Mouse (Mus musculus): Measurements from ENCODE around the gene Fkbp3. TPM values are rescaled to one million over a fixed set of nuclear protein-coding genes. Genes with fewer than 3 reads are reported as not detected.

The Fkbp3 gene
- 85.6 TPM for polyA plus RNA-seq (2014; fragmentation: Illumina TruSeq; extraction: RNeasy Lipid Tissue Mini Kit (QIAGEN cat#74804); ENCODE audit: low read depth, low replicate concordance)

DNA sequence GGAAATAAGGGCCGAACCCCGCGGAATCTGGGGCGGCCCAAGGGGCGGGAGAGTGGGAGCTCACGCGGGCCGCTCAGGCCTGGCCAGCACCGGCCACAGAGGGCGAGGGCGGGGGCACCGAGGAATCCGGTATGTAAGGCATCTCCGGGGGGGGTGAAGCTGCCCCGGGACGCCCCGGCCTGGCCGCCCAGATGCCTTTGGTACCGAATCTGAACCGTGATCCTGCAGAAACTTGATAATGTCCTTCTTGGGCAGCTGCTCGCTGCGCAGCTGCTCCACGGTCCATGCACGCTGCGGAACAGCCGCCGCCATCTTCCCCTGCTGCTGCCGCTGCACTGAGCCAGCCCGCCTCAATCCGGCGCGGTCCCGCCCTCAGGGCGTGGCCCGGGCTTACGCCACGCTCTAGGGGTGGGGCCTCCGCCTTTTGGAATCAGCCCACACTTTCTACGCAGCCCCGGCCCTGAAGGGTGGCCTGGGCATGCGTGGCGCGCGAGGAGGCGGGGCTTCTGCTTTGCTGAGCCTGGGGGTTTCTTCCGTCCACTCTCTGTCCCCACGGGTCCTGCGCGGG is at the start of gene Fkbp3:
TSS of gene Fkbp3 (minus strand) at position 397 of the 568 bp plus-strand sequence.

DNA sequence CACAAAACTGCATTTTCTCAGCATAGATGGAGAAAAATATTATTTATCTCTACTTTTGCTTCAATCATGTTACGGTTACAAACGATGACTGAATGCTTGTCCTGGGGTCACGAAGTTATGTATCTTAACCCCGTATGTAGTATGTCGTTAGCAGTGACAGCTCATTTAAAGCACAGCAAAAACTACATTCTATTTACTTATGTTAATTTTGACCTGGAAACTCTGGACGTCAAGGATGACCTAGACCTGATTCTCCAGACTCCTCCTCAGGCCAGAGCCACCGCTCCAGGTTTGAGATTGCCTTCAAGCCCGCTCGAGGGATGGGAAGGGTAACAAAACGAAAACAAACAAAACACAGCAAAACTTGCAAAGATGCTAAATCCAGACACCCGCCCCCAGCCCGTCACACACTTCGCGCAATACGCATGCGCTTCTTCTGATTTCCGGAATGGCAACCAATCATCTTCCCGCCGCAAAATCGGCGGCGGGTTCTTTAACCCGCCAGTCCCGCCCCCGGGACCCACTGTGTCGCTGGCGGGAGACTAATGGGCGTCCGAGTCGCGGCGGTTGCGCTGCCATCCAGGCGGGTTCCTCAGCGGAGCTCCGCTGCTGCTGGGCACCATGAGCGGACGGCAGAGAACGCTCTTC is 1.4 kb upstream of the Fkbp3 start, which contains the start of gene Fancm:
TSS of gene Fancm (plus strand) at position 519 of the 648 bp plus-strand sequence.

DNA sequence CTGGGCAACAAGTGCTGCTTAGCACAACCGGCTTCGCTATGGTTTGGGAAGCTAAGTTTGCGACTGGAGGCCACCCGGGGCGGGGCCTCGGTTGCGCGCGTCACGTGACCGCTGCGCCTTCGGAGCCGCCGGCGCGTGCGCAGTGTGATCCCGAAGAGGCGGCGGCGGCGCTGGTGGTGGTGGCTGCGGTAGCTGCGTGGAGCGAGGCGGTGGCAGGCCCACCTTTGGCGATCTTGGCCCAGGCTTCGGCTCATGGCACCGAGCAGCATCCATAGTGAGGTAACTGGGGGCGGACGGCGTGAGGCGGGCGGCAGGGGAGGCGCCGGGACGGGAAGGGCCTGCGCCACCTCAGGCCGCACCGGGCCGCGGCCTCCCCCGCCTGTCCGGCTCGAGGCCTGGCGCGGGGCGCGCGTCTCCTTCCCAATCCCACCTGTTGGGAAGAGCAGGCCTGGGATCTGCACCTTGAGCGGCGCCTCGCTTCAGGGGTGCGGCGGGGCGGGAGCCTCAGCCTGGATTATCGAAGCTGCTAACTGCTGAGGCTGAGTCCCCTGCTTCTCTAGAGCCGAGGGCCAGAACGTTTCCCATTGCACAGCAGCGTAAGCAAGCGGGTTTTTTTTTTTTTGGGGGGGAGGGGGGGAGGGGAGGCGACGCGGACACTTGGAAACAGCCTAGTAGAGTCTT is 37.5 kb downstream of the Fkbp3 start, which contains the start of gene Prpf39:
TSS of gene Prpf39 (plus strand) at position 144 of the 681 bp plus-strand sequence.

Other genes with a start within 250 kb of the Fkbp3 start
- 270 TPM for gene Gm527, start 156.1 kb downstream of the Fkbp3 start, polyA plus RNA-seq (2014; fragmentation: Illumina TruSeq; extraction: RNeasy Lipid Tissue Mini Kit (QIAGEN cat#74804); ENCODE audit: low read depth, low replicate concordance)
- gene Klhl28, start 108.5 kb downstream of the Fkbp3 start, polyA plus RNA-seq (2014; fragmentation: Illumina TruSeq; extraction: RNeasy Lipid Tissue Mini Kit (QIAGEN cat#74804); ENCODE audit: low read depth, low replicate concordance), result 47.1 TPM
- 230 TPM for gene Togaram1, start 108.2 kb downstream of the Fkbp3 start, polyA plus RNA-seq (2014; fragmentation: Illumina TruSeq; extraction: RNeasy Lipid Tissue Mini Kit (QIAGEN cat#74804); ENCODE audit: low read depth, low replicate concordance)
- 42.5 TPM for gene Prpf39, start 37.7 kb downstream of the Fkbp3 start, polyA plus RNA-seq (2014; fragmentation: Illumina TruSeq; extraction: RNeasy Lipid Tissue Mini Kit (QIAGEN cat#74804); ENCODE audit: low read depth, low replicate concordance)
- 9.3 TPM for gene Fancm, start 1.6 kb upstream of the Fkbp3 start, polyA plus RNA-seq (2014; fragmentation: Illumina TruSeq; extraction: RNeasy Lipid Tissue Mini Kit (QIAGEN cat#74804); ENCODE audit: low read depth, low replicate concordance)
- gene Mis18bp1, start 98.6 kb upstream of the Fkbp3 start, polyA plus RNA-seq (2014; fragmentation: Illumina TruSeq; extraction: RNeasy Lipid Tissue Mini Kit (QIAGEN cat#74804); ENCODE audit: low read depth, low replicate concordance), result 39.7 TPM
- gene Wdr20rt, start 151.5 kb upstream of the Fkbp3 start, polyA plus RNA-seq (2014; fragmentation: Illumina TruSeq; extraction: RNeasy Lipid Tissue Mini Kit (QIAGEN cat#74804); ENCODE audit: low read depth, low replicate concordance), result 63.5 TPM